Mouse (Mus musculus) heart, adult 10 weeks (tissue): ENCODE measurements around the gene Rilp. TPM values are rescaled to one million over a fixed set of nuclear protein-coding genes. Genes with fewer than 3 reads are reported as not detected.

ENCODE experiments used
- polyA plus RNA-seq: library from polyadenylated mRNA; stranded (reverse); fragments of 350-450 nt; fragmentation: Illumina TruSeq; extraction: RNeasy Lipid Tissue Mini Kit (QIAGEN cat#74804); gene quantifications from one replicate; pipeline ENCODE4 v1.2.3, GENCODE M21; 2014; ENCODE audit warnings: low read depth, low replicate concordance

Rilp gene
- polyA plus RNA-seq = 49.1 TPM

DNA sequence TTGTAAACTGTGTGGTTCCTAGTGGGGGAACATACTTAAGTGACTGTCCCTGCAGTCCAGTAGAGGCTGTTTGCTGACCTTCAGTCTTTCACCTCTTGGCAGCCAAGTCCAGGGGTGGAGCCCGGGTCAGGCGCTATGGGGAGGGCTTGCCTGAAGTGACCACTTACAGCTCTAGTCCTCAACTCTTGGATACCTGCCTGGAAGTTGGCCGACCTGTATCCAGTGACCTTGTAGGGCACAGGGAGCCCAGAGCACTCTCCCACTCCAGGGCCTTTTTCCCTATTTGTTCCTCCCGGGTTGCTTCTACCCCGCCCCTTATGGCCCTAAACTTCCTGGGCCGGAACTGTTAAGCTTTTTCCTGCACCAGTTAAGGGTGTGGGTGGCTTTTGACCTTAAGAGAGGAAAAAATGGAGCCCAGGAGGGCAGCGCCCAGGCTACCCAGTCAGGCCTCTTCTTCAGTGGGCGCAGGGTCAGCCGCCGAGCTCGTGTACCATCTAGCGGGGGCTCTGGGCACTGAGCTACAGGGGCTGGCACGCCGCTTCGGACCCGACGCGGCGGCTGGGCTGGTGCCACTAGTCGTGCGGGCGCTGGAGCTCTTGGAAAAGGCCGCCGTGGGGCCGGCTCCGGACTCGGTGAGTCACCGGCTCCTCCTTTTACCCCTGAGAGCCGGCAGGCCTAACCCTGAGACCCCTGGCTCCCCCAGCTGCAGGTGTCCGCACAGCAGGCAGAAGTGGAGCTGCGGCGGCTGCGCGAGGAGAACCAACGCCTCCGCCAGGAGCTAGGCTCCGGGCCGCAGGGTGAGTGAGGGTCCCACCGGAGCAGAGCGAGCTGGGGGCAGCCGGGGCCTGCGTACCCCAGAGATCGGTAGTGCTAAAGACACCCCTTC, at the start of gene Rilp:
TSS of gene Rilp (plus strand) at position 354 of the 886 bp plus-strand sequence.

DNA sequence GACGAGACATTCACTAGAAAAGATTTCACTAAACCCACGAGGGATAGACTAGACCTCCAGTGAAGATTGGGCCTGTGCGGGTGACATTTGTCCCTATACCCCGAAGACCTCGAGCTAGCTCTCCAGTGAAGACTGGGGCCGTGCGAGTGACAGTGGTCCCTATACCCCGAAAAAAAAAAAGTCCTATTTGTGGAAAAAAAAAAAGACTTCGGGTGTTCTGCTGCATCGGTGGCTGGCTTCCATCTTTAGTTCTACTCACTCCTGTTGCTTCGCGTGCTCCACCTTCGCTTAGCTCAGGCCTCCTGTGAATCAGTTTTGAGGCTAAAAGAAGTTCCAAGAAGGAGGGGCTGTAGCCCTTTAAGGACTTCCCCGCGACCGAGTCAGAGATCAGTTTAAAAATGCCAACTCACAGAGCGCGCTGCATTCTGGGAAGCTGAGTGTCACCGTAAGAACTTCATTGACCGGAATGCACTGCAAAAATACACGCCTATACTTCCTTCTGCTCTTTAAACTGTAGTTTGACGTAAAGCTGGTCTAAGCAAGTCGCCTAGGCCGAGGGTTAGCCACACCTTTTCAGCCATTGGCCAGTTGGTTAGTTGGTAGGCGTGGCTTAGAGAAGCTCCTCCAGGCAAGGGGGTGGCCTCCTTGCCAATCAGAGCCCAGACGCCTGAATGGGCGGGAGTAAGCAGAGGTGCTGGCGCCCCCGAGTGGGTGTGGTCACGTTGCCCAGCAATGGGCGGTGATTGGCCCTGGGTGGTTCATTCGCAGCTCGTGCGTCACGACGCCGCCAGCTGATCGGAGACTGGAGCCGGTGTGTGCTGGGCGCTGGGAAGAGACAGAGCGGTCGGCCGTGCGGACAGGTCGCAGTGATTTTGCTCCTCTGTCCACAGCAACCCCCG, 48.8 kb upstream of the Rilp start, which contains the start of gene Tlcd2:
TSS of gene Tlcd2 (plus strand) at position 872 of the 899 bp plus-strand sequence.

DNA sequence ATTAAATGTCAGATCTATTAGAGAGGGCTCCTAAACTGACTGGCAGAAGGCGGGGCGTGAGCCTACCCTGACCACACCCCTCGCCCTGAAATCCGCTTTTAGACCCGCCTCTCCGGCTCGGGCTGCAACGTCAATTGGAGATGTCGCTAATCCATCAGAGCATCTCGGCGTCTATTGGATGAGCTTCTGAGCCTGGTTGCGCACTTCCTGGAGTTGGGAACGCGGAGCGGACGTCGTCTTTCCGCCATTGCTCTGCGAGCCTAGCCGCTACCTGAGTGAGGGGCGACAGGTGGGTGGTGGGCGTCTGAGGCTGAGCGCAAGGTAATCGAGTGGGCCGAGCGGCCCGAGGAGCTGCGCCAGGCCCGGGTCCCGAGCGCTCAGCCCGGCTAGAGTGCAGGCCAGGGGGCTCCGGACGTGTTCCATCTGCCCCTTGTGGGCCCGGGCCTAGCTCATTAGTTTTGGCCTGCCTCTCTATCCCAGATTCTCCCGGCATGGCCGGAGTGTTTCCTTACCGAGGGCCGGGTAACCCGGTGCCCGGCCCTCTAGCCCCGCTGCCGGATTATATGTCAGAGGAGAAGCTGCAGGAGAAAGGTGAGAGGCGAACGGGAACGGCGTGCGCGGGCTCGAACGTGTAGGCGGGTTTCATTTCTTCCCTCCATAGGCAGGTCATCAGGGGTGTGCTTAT, 23.2 kb upstream of the Rilp start, which contains the start of gene Prpf8:
TSS of gene Prpf8 (plus strand) at position 216 of the 685 bp plus-strand sequence.

DNA sequence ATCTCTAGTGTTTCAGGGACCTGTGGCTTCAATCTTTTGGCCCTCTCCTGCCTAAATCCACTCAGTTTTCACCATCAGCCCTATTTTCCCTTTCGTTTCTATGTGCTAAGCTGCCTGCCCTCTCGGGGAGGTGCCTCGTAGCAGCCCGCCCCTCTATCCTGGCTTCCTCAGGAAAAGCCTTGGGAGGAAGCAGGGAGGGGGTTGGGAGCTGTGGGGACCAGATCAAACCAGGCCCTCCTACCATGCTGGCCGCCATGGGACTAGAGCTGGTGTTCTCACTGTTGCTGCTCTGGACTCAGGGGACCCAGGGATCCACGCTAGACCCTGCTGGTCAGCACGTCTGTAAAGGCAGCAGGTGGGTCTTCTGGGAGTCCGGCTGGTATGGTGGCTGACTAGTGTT, 3.4 kb downstream of the Rilp start, which contains the start of gene Scarf1:
TSS of gene Scarf1 (plus strand) at position 205 of the 400 bp plus-strand sequence.

DNA sequence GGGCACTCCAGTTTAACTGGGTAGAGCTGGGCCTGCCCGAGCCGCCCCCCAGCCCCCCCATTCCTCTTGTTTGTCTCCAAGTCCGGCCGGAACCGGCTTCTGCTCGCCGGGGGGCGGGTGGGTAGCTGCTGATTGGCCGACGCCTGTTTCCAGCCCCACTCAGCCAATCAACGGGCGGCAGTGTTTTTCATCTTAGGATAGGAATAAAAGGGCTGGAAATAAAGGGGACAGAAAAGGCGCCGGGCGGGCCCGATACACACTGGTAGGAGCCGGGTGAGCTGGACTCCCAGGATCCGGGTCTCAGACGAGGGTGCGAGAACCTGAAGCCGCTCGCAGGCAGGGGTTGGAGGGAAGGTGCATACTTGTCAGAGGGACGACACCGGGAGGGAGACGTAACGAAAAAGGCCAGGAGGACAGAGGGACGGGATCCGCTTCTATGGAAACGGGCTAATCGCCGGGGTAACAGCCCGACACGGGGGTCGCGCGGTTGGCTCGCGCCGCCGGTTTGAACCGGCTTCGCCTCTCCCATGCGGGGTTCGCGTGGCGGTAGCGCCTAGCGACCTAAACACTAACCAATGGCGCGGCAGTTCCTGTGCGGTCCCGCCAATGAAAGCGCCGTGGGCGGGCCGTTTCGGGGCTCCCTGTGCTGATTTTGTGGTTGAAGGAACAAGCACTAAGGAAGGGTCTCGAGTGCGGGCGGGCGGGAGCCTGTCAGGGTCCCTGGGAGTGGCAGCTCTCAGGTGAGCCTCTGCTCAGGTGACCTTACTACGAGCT, 21.8 kb downstream of the Rilp start, which contains the start of gene Slc43a2:
TSS of gene Slc43a2 (plus strand) at position 226 of the 774 bp plus-strand sequence.

Other genes with a start within 250 kb of the Rilp start
- gene Rpa1, start 161.8 kb upstream of the Rilp start, polyA plus RNA-seq = 52.9 TPM
- 5.5 TPM for gene Smyd4, start 161.7 kb upstream of the Rilp start, polyA plus RNA-seq
- 70.7 TPM for gene Serpinf1, start 87.4 kb upstream of the Rilp start, polyA plus RNA-seq
- 0.34 TPM for gene Serpinf2, start 70.5 kb upstream of the Rilp start, polyA plus RNA-seq
- gene Wdr81, start 55.4 kb upstream of the Rilp start, polyA plus RNA-seq = 6.2 TPM
- 14.3 TPM for gene Tlcd2, start 48.4 kb upstream of the Rilp start, polyA plus RNA-seq
- 64.6 TPM for gene Prpf8, start 23.3 kb upstream of the Rilp start, polyA plus RNA-seq
- gene Scarf1, start 3.4 kb downstream of the Rilp start, polyA plus RNA-seq = 11.8 TPM
- gene Slc43a2, start 21.6 kb downstream of the Rilp start, polyA plus RNA-seq = 6.3 TPM
- gene Pitpna, start 78.0 kb downstream of the Rilp start, polyA plus RNA-seq = 81.4 TPM
- gene Inpp5k, start 120.9 kb downstream of the Rilp start, polyA plus RNA-seq = 38.5 TPM
- 71.2 TPM for gene Myo1c, start 140.4 kb downstream of the Rilp start, polyA plus RNA-seq
- 68.1 TPM for gene Crk, start 169.2 kb downstream of the Rilp start, polyA plus RNA-seq
- gene Ywhae, start 222.8 kb downstream of the Rilp start, polyA plus RNA-seq = 378 TPM